Mouse (Mus musculus) cortical plate, adult 2 months (tissue): Measurements from ENCODE around the gene Ehbp1l1.

Experiments
- CTCF ChIP-seq: fragments of 200-500 bp; IDR thresholded peaks from 2 replicates; pipeline ENCODE4 v1.5.1; 2011; ENCODE audit warnings: mild to moderate bottlenecking, control low read depth, low read length; ENCODE audit not compliant: insufficient read depth; ENCODE audit errors: extremely low read depth
- POLR2A ChIP-seq: fragments of 200-500 bp; IDR thresholded peaks from 2 replicates; pipeline ENCODE4 v1.6.1; 2011; ENCODE audit warnings: mild to moderate bottlenecking, low read length, control low read depth; ENCODE audit not compliant: insufficient read depth; ENCODE audit errors: extremely low read depth

DNA sequence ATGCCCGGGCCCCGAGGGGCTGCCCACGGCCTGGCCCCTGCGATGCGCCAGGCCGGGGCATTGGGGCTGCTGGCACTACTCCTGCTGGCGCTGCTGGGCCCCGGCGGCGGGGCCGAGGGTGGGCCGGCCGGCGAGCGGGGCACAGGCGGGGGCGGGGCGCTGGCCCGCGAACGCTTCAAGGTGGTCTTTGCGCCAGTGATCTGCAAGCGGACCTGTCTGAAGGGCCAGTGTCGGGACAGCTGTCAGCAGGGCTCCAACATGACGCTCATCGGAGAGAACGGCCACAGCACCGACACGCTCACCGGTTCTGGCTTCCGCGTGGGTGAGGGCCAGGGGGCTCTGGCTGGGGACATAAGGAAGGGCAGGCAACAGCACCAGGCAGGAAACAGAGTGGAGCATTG lies 16.1 kb upstream of the Ehbp1l1 start:
- no peak for TF ChIP-seq CTCF
- TF ChIP-seq POLR2A = no peak
